Mouse (Mus musculus) neural tube, embryonic 10.5 days (tissue): ENCODE measurements at regions not wholly inside any gene's neighbourhood (a gene's known extent, or its start where the extent isn't known, plus 50 kb on each side); places are given as distances from the start of the nearest gene placed in this dataset.
A peak's percentile ranks its signal among the peaks of the same experiment; 100 is the strongest.

ENCODE experiments used
- DNase-seq: peaks from one replicate; pipeline ENCODE4 v3.0.0-alpha.2; 2017; ENCODE audit warnings: low spot score; ENCODE audit errors: extremely low spot score

DNA sequence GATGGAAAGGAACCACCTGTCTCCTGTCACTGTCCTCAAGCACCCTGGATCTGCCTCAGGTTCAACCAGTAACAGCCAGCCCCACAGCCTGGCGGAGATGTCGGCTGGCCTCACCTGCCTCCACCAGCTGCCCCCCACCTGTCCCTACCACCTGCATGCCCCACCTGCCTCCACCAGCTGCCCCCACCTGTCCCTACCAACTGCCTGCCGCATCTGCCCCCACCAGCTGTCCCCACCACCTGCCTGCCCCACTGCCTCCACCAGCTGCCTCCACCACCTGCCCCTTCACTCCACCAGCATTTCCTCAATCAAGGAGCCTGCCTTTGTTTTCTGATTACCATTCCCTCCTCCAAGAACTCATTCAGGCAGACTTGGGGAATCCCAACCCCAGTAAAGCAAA lies 68.9 kb upstream of the Smyd2 start:
- DNase-seq: no peak

- no peak for DNase-seq
Measured at GRCm38 (mm10) chr1:189990046-189990622, 68.0 kb upstream of the Smyd2 start.

DNA sequence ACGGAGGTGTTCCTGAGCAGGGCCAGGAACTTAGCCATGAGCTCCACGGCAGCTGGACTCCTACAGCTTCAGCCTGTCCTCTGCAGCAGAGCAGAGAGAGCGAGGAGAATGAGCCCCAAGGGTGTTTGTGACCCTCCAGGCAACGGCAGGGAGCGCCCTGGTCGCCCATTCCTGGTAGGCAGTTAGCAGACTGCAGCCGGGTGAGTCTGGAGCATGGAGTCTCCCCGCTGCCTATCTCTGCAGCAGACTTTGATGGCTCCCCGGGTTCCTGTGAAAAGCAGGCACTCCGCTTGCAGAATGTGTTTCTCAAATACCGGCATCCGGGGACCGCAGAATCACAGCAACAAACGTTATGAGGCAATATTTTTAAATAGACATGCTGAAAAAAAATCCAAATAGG lies 67.2 kb upstream of the Smyd2 start:
- DNase-seq: peak; percentile 50

DNA sequence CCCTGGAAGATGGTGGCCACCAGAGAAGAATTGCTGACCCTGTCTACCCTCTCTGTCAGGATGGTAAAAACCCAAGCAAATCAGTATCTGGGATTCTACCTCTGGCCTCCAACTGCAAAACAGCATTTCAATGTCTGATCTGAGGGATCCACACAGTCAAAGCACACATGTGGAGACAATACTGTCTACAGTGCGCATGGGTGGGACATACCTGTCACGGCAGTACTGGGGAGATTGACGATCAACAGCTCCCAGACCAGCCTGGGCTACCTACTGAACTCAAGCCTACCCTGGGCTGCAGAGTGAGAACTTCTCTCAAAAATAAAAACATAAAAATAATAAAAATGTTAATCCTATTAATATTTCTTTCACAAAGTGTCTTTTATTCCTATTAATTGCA lies 66.7 kb upstream of the Smyd2 start:
- no peak for DNase-seq

DNA sequence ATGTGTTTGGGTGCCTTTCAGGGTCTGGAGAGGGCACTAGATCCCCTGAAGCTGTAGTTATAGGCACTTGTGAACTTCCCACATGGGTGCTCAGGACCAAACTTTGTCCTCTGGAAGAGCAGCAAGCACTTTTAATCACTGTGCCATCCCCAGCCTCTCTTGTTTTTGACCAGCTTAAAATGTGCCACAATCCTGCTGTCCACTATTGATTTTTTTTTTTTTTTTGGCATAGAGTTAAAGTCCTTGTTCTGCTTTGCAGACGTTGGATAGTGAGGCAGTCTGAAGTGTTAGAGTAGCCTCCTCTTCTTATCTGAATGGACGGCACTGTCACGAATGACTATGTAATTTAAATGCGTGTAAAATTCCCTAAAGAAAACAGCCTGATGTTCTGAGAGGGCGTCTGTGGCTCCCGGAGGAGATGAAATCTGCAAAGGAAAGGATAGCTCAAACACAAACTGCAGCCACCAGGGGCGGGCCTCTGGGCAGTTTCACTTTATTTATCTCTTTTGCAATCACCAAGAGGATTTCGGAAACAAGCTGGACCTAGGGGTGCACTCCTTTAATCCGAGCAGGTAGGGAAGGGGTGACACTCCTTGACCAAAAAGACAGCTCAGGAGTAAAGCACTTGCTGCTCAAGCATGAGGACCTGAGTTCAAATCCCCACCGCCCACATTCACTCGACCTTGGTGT lies 63.5 kb upstream of the Smyd2 start:
- no peak for DNase-seq

DNA sequence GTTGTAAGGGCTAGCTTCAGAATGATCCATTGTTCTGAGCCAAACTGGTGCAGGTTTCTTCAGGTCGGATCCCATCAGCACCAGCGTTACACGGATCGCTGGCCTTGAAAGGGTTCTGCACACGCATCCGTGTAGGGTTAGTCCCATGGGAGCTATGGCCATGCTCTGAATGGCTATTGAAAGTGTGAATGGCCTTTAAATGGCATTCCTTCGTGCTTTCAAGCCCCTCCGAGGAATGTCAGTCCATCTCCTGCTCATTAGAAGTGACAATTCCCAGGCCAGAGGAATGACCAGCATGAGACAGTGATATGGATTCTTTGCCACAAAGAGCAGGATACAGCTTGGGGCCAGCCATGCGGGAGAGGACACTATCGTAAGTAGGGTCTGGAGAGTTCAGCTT lies 56.1 kb upstream of the Smyd2 start:
- DNase-seq: no peak

- DNase-seq: no peak
Measured at GRCm38 (mm10) chr1:189975660-189976059, 53.5 kb upstream of the Smyd2 start.

GRCm38 (mm10) chr1:189972790-189973406 lies 50.7 kb upstream of the Smyd2 start:
- DNase-seq: peak; percentile 89
